Mouse (Mus musculus): ENCODE measurements around the gene 1700034J05Rik.

DNA sequence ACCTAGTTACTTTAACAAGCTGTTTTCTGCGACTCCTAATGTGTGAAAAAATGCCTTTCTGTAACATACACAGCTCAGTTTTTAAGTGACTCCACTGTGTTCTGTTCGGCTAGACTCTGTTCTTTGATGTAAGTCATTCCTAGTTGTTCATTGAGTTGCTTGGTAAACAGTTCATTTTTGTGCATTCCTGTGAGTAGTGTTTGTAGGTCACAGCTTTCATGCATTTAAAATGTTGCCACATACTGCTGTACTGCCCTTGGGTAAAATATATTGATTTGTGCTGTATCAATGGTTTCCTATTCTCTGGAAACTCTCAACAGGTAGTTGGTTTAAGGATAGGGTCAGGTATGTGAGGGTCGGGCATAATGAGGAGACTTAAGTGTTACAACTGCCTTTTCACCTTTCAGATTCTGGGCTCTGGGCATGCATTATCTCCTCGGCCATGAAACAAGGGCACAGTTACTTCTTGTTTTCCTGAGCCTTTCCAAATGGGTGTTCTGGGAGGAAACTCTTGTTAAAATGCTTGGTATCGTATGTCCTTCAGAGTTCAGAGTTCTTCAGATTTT, 27.7 kb downstream of the 1700034J05Rik start:
- TF ChIP-seq POLR2A (IDR thresholded peaks at IDR 0.05; ENCODE audit: low read depth, low read length) (no peak), CTCF (IDR thresholded peaks at IDR 0.05; ENCODE audit: borderline replicate concordance, insufficient read depth, low read length) (no peak)
